Mouse (Mus musculus) embryonic facial prominence, embryonic 15.5 days (tissue): ENCODE measurements around the gene Ttll5. TPM values are rescaled to one million over a fixed set of nuclear protein-coding genes. Genes with fewer than 3 reads are reported as not detected.

ENCODE experiments used
- ATAC-seq: fragments of 200-750 bp; cut with Nextera tagmentation; 2 replicates; pipeline ENCODE4 v1.8.0; 2017; ENCODE audit warnings: low read depth, moderate TSS enrichment; ENCODE audit not compliant: insufficient number of reproducible peaks, low FRiP score, low TSS enrichment
- H3K27ac ChIP-seq: fragments of 300-500 bp; sonication (generic); replicated peaks from 2 replicates; pipeline ENCODE4 v1.5.1; 2015; ENCODE audit warnings: mild to moderate bottlenecking, inconsistent platforms
- H3K27me3 ChIP-seq: fragments of 300-500 bp; sonication (generic); 2 replicates; pipeline ENCODE4 v1.6.1; 2015; ENCODE audit warnings: inconsistent platforms
- H3K36me3 ChIP-seq: fragments of 300-500 bp; sonication (generic); 2 replicates; pipeline ENCODE4 v1.6.1; 2015; ENCODE audit warnings: mild to moderate bottlenecking, inconsistent platforms
- H3K4me1 ChIP-seq: fragments of 300-500 bp; sonication (generic); 2 replicates; pipeline ENCODE4 v1.6.1; 2015; ENCODE audit warnings: inconsistent platforms
- H3K4me2 ChIP-seq: fragments of 300-500 bp; sonication (generic); replicated peaks from 2 replicates; pipeline ENCODE4 v1.6.1; 2015; ENCODE audit warnings: mild to moderate bottlenecking, inconsistent platforms
- H3K4me3 ChIP-seq: fragments of 300-500 bp; sonication (generic); replicated peaks from 2 replicates; pipeline ENCODE4 v1.5.1; 2015; ENCODE audit warnings: mild to moderate bottlenecking, inconsistent platforms
- H3K9ac ChIP-seq: fragments of 300-500 bp; sonication (generic); 2 replicates; pipeline ENCODE4 v1.6.1; 2015; ENCODE audit warnings: inconsistent platforms
- H3K9me3 ChIP-seq: fragments of 300-500 bp; sonication (generic); replicated peaks from 2 replicates; pipeline ENCODE4 v1.6.1; 2016; ENCODE audit warnings: inconsistent platforms
- WGBS: fragments of 180-500 bp; shearing (Covaris S2); methylation state at CpG from one replicate; pipeline ENCODE4 v1.1.7; 2015; 5-methylcytosine and 5-hydroxymethylcytosine counted together
- polyA plus RNA-seq: library from polyadenylated mRNA; unstranded; fragments of >200 nt; fragmentation: Nextera tagmentation; extraction: Ambion mirVana; gene quantifications from 2 replicates; pipeline ENCODE4 v1.2.1, GENCODE M21; 2015

Ttll5 gene
- polyA plus RNA-seq, 1 experiment from 2014 or later: 13.6 TPM

GRCm38 (mm10) chr12:85969571-85969970, 145.1 kb downstream of the Ttll5 start:
- Histone ChIP-seq H3K27ac (no peak overlapping the region; the same call in 1 of the 2 replicates), H3K27me3 (no peaks in the 10 kb centered on the region), H3K4me2 (no peak overlapping the region), H3K4me1 (peaks cover 26% of the 10 kb centered on the region), H3K36me3 (no peaks in the 10 kb centered on the region), H3K4me3 (no peak overlapping the region), H3K9me3 (no peaks in the 10 kb centered on the region), H3K9ac (no peak overlapping the region)
- 34% methylated on average over 5 of the region's 5 CpGs for WGBS
- ATAC-seq: peak; percentile 63; the same call in 1 of the 2 replicates

GRCm38 (mm10) chr12:85970191-85970590, 145.7 kb downstream of the Ttll5 start:
- Histone ChIP-seq H3K27me3 (no peaks in the 10 kb centered on the region), H3K27ac (peak overlapping the region; percentile 34; the same call in 1 of the 2 replicates), H3K4me2 (no peak overlapping the region), H3K9ac (no peak overlapping the region), H3K4me3 (no peak overlapping the region), H3K36me3 (no peaks in the 10 kb centered on the region), H3K4me1 (peaks cover 28% of the 10 kb centered on the region), H3K9me3 (no peaks in the 10 kb centered on the region)
- ATAC-seq: no peak
- whole genome bisulfite sequencing: 65% methylated on average over 5 of the region's 5 CpGs

- no peaks in the 10 kb centered on the region for H3K9me3 ChIP-seq
- H3K4me1 ChIP-seq: peaks cover 28% of the 10 kb centered on the region
- no peaks in the 10 kb centered on the region for H3K27me3 ChIP-seq
- H3K9ac ChIP-seq: no peak overlapping the region
- ATAC-seq: no peak
- 0 out of 2 replicates have a peak overlapping the region, but pooled peaks have one; percentile 34 for H3K27ac ChIP-seq
- WGBS: 77% methylated on average over 2 of the region's 2 CpGs
- H3K36me3 ChIP-seq: no peaks in the 10 kb centered on the region
- no peak overlapping the region for H3K4me3 ChIP-seq
- no peak overlapping the region for H3K4me2 ChIP-seq
These were observed 146.3 kb downstream of the Ttll5 start for GRCm38 (mm10) chr12:85970803-85971202.

- Histone ChIP-seq H3K36me3 (no peaks in the 10 kb centered on the region), H3K4me3 (no peak overlapping the region), H3K27ac (no peak overlapping the region), H3K4me1 (peaks cover 28% of the 10 kb centered on the region), H3K27me3 (no peaks in the 10 kb centered on the region), H3K9me3 (no peaks in the 10 kb centered on the region), H3K4me2 (no peak overlapping the region), H3K9ac (no peak overlapping the region)
- WGBS: 82% methylated on average over 4 of the region's 4 CpGs
- ATAC-seq: no peak
These were observed 147.2 kb downstream of the Ttll5 start for GRCm38 (mm10) chr12:85971655-85972054.

GRCm38 (mm10) chr12:85973526-85973925, 149.1 kb downstream of the Ttll5 start:
- H3K4me1 ChIP-seq: peaks cover 28% of the 10 kb centered on the region
- peak; percentile 76 for ATAC-seq
- 20% methylated on average over 4 of the region's 4 CpGs for whole genome bisulfite sequencing
- no peak overlapping the region for H3K9ac ChIP-seq
- H3K36me3 ChIP-seq: no peaks in the 10 kb centered on the region
- H3K4me2 ChIP-seq: no peak overlapping the region
- peak overlapping the region; percentile 81 for H3K27ac ChIP-seq
- H3K27me3 ChIP-seq: no peaks in the 10 kb centered on the region
- H3K9me3 ChIP-seq: no peaks in the 10 kb centered on the region
- no peak overlapping the region for H3K4me3 ChIP-seq

GRCm38 (mm10) chr12:85974030-85974429, 149.6 kb downstream of the Ttll5 start:
- Histone ChIP-seq H3K4me1 (peaks cover 28% of the 10 kb centered on the region), H3K9me3 (no peaks in the 10 kb centered on the region), H3K4me2 (no peak overlapping the region), H3K27ac (peak overlapping the region; percentile 81), H3K4me3 (no peak overlapping the region), H3K27me3 (no peaks in the 10 kb centered on the region), H3K36me3 (no peaks in the 10 kb centered on the region), H3K9ac (no peak overlapping the region)
- WGBS: 21% methylated on average over 4 of the region's 4 CpGs
- ATAC-seq: 0 out of 2 replicates have a peak, but pooled peaks have one; percentile 46

- H3K36me3 ChIP-seq: no peaks in the 10 kb centered on the region
- no peaks in the 10 kb centered on the region for H3K9me3 ChIP-seq
- no peak for ATAC-seq
- H3K27ac ChIP-seq: no peak overlapping the region
- WGBS: 66% methylated on average over 5 of the region's 5 CpGs
- no peaks in the 10 kb centered on the region for H3K4me1 ChIP-seq
- H3K27me3 ChIP-seq: no peaks in the 10 kb centered on the region
- no peak overlapping the region for H3K4me2 ChIP-seq
- no peak overlapping the region for H3K9ac ChIP-seq
- H3K4me3 ChIP-seq: no peak overlapping the region
These were observed 155.5 kb downstream of the Ttll5 start for GRCm38 (mm10) chr12:85979996-85980395.

- Histone ChIP-seq H3K4me2 (no peak overlapping the region), H3K27me3 (no peaks in the 10 kb centered on the region), H3K4me3 (no peak overlapping the region), H3K9ac (no peak overlapping the region), H3K4me1 (no peaks in the 10 kb centered on the region), H3K36me3 (no peaks in the 10 kb centered on the region), H3K27ac (no peak overlapping the region), H3K9me3 (no peaks in the 10 kb centered on the region)
- 80% methylated on average over 4 of the region's 4 CpGs for WGBS
- ATAC-seq: no peak
These were observed 161.1 kb downstream of the Ttll5 start for GRCm38 (mm10) chr12:85985524-85985923.

GRCm38 (mm10) chr12:85986024-85986423, 161.6 kb downstream of the Ttll5 start:
- WGBS: 74% methylated on average over 7 of the region's 7 CpGs
- H3K4me1 ChIP-seq: no peaks in the 10 kb centered on the region
- ATAC-seq: no peak

GRCm38 (mm10) chr12:85986540-85987443, 162.3 kb downstream of the Ttll5 start:
- no peak overlapping the region for H3K27ac ChIP-seq

More at GRCm38 (mm10) chr12:85986024-85986423, 161.6 kb downstream of the Ttll5 start:
- H3K27ac ChIP-seq: no peak overlapping the region
- H3K27me3 ChIP-seq: no peaks in the 10 kb centered on the region
- no peak overlapping the region for H3K4me2 ChIP-seq
- no peaks in the 10 kb centered on the region for H3K36me3 ChIP-seq
- no peak overlapping the region for H3K9ac ChIP-seq
- H3K9me3 ChIP-seq: no peaks in the 10 kb centered on the region
- no peak overlapping the region for H3K4me3 ChIP-seq

GRCm38 (mm10) chr12:85987444-85987889, 163.0 kb downstream of the Ttll5 start:
- Histone ChIP-seq H3K4me1 (no peaks in the 10 kb centered on the region), H3K4me2 (no peak overlapping the region), H3K27ac (no peak overlapping the region), H3K27me3 (no peaks in the 10 kb centered on the region), H3K4me3 (no peak overlapping the region), H3K36me3 (no peaks in the 10 kb centered on the region), H3K9ac (no peak overlapping the region), H3K9me3 (no peaks in the 10 kb centered on the region)
- ATAC-seq: no peak
- WGBS: 88% methylated on average over 5 of the region's 5 CpGs

More at GRCm38 (mm10) chr12:85986540-85987443, 162.3 kb downstream of the Ttll5 start:
- no peaks in the 10 kb centered on the region for H3K4me1 ChIP-seq
- ATAC-seq: no peak
- H3K4me2 ChIP-seq: no peak overlapping the region
- WGBS: 45% methylated on average over 13 of the region's 13 CpGs
- H3K4me3 ChIP-seq: no peak overlapping the region
- H3K9me3 ChIP-seq: no peaks in the 10 kb centered on the region
- no peaks in the 10 kb centered on the region for H3K36me3 ChIP-seq
- H3K27me3 ChIP-seq: no peaks in the 10 kb centered on the region
- H3K9ac ChIP-seq: no peak overlapping the region
